Mouse (Mus musculus): ENCODE measurements around the gene Greb1. TPM values are rescaled to one million over a fixed set of nuclear protein-coding genes. Genes with fewer than 3 reads are reported as not detected.
A peak's percentile ranks its signal among the peaks of the same experiment; 100 is the strongest.

Greb1 gene
- polyA plus RNA-seq, 1 experiment from 2014 or later: 0.85 TPM

- H3K4me2 ChIP-seq: peak overlapping the region; percentile 93
- peaks cover 56% of the 10 kb centered on the region for H3K27me3 ChIP-seq
- H3K9me3 ChIP-seq (replicated peaks): no peaks in the 10 kb centered on the region
- ATAC-seq: peak; percentile 43
- peak overlapping the region; percentile 69 for H3K9ac ChIP-seq
- H3K4me3 ChIP-seq: peak overlapping the region; percentile 55
- H3K36me3 ChIP-seq (ENCODE audit: poor library complexity, severe bottlenecking): no peaks in the 10 kb centered on the region
- 0% methylated on average over 12 of the region's 12 CpGs for WGBS
- H3K4me1 ChIP-seq: peaks cover 28% of the 10 kb centered on the region
- no peak overlapping the region for H3K27ac ChIP-seq
Measured at GRCm38 (mm10) chr12:16800959-16801315, 251 bp upstream of the Greb1 start.

DNA sequence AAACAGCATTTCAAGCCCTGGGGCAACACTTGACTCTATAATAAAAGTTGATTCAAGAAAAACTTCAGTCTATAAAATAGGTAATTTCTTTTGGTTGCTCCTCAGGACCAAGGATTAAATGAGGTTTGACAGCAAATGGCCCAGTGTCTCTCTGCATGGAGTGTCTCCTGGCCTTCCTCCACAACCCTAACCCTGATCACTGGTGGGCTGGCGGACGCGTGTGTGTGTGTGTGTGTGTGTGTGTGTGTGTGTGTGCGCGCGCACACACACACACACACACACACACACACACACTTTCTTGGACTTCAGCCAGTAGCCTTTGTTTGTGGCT lies 793 bp downstream of the Greb1 start:
- 6% methylated on average over 4 of the region's 6 CpGs for WGBS
- H3K4me3 ChIP-seq: peak overlapping the region; percentile 55
- peaks cover 28% of the 10 kb centered on the region for H3K4me1 ChIP-seq
- no peak overlapping the region for H3K27ac ChIP-seq
- peak overlapping the region; percentile 93 for H3K4me2 ChIP-seq
- H3K9ac ChIP-seq: peak overlapping the region; percentile 69
- H3K27me3 ChIP-seq: peaks cover 49% of the 10 kb centered on the region
- no peaks in the 10 kb centered on the region for H3K9me3 ChIP-seq (replicated peaks)
- H3K36me3 ChIP-seq (ENCODE audit: poor library complexity, severe bottlenecking): no peaks in the 10 kb centered on the region
- ATAC-seq: peak; percentile 22; the same call in 1 of the 2 replicates

DNA sequence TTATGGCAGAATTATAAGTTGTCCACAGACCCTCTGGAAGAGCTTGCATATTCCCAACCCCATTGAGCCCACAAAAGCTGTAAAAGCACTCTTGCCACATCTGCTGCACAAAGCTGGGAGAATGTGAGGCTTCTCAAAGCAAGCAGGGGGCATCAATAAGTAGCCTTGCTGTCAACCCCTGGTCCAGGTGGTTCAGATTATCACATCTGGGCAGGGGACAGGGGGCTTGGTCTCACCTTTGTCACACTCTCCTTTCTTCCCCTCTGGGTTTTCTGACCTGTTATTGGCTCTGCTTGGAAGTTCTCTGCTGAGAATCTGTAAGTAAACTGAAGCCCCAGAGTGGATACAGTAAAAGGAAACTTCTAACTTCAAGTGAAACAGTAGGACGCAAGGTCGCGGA lies 1.8 kb downstream of the Greb1 start:
- Histone ChIP-seq H3K4me2 (no peak overlapping the region), H3K9ac (no peak overlapping the region), H3K9me3 (replicated peaks) (no peaks in the 10 kb centered on the region), H3K4me3 (no peak overlapping the region), H3K4me1 (peaks cover 20% of the 10 kb centered on the region), H3K27me3 (peaks cover 41% of the 10 kb centered on the region), H3K27ac (no peak overlapping the region), H3K36me3 (ENCODE audit: poor library complexity, severe bottlenecking) (no peaks in the 10 kb centered on the region)
- WGBS: 59% methylated on average over 3 of the region's 3 CpGs
- ATAC-seq: no peak

DNA sequence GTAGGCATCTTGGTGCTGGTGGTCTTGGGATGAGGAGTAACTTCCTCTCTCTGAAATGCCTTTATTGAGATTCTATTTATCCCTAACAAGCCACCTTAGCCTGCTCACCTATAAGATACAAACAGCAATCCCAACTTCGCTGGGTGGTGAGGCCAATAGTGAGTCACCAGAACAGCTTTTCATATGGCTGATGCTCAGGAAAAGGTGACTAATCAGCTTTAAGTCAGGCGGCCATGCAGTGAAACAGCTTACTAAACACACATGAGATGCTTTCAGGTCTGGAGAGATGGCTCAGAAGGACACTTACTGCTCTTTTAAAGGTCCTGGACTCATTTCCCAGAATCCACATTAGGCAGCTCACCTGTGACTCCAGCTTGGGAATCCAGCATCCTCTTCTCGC lies 4.9 kb downstream of the Greb1 start:
- Histone ChIP-seq H3K9ac (no peak overlapping the region), H3K36me3 (ENCODE audit: poor library complexity, severe bottlenecking) (no peaks in the 10 kb centered on the region), H3K4me2 (no peak overlapping the region), H3K27me3 (peaks cover 19% of the 10 kb centered on the region), H3K27ac (no peak overlapping the region), H3K4me1 (peaks cover 9% of the 10 kb centered on the region), H3K4me3 (no peak overlapping the region), H3K9me3 (replicated peaks) (no peaks in the 10 kb centered on the region)
- ATAC-seq: no peak
- WGBS: 92% methylated on average over 3 of the region's 3 CpGs

DNA sequence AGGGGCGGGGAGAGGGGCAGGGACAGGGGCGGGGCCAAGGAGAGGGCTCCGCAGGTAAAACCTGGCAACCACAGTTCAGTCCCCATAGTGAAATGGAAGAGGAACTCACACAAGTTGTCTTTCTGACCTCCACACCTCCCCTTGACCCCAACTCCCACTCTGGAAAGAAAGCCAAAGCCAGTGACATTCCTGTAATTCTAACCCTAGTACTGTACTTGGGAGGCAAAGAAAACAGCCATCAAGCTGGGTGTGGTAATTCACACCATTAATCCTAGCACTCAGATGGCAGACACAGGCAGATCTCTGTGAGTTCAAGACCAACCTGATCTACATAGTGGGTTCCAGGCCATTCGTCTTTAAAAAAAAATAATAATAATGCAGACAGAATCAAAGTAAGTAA lies 7.3 kb downstream of the Greb1 start:
- H3K27me3 ChIP-seq: peaks cover under 1% of the 10 kb centered on the region; the same call in 1 of the 2 replicates
- no peak overlapping the region for H3K4me2 ChIP-seq
- H3K4me1 ChIP-seq: peaks cover 4% of the 10 kb centered on the region; the same call in 1 of the 2 replicates
- no peaks in the 10 kb centered on the region for H3K9me3 ChIP-seq (replicated peaks)
- no peak overlapping the region for H3K4me3 ChIP-seq
- no peak overlapping the region for H3K27ac ChIP-seq
- H3K9ac ChIP-seq: no peak overlapping the region
- H3K36me3 ChIP-seq (ENCODE audit: poor library complexity, severe bottlenecking): no peaks in the 10 kb centered on the region
- WGBS: 86% methylated on average over 4 of the region's 4 CpGs
- ATAC-seq: no peak

DNA sequence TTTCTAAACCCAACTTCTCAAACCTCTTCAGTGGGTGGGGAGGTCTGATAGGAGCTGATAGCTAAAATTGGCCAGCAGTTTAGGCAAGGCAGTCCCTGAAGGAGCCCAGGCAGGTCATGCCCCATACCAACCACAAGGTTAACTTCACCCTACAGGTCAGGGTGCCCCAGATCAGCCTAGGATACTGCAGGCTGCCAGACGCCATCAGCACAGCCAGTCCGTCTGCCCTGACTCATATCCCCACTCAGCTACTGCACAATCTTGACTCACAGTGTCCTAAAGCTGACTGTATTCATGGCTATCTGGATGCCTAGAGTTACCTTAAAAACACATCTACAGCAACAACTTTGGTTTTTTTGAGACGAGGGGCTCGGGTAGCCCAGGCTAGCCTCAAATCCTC lies 10.2 kb downstream of the Greb1 start:
- H3K36me3 ChIP-seq (ENCODE audit: poor library complexity, severe bottlenecking): no peaks in the 10 kb centered on the region
- no peak overlapping the region for H3K4me3 ChIP-seq
- H3K27ac ChIP-seq: no peak overlapping the region
- no peak overlapping the region for H3K9ac ChIP-seq
- peaks cover 4% of the 10 kb centered on the region; the same call in 1 of the 2 replicates for H3K4me1 ChIP-seq
- no peaks in the 10 kb centered on the region for H3K9me3 ChIP-seq (replicated peaks)
- no peaks in the 10 kb centered on the region for H3K27me3 ChIP-seq
- no peak for ATAC-seq
- WGBS: 45% methylated on average over 4 of the region's 4 CpGs
- no peak overlapping the region for H3K4me2 ChIP-seq

DNA sequence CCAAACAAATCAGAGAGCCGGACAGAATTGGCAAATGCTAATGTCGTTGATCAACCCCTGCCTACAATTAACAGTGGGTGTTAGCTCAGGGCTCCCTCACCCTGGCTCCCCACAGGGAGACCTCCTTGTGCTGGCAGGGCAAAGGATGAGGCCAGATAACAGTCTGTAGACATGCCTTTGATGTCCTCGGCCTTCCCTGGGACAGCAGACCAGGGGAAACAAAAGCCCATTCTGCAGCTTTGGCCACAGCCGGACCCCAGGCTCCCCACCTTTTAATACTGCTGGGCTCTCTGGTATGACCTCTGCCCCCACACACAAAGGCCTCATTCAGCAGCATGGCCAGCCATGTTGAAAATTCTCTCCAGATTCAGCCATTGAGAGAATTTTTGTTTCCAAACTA lies 10.9 kb downstream of the Greb1 start:
- H3K27me3 ChIP-seq: no peaks in the 10 kb centered on the region
- H3K36me3 ChIP-seq (ENCODE audit: poor library complexity, severe bottlenecking): no peaks in the 10 kb centered on the region
- H3K27ac ChIP-seq: no peak overlapping the region
- peaks cover 4% of the 10 kb centered on the region; the same call in 1 of the 2 replicates for H3K4me1 ChIP-seq
- no peak overlapping the region for H3K4me2 ChIP-seq
- ATAC-seq: no peak
- 6% methylated on average over 4 of the region's 4 CpGs for WGBS
- H3K4me3 ChIP-seq: no peak overlapping the region
- no peaks in the 10 kb centered on the region for H3K9me3 ChIP-seq (replicated peaks)
- no peak overlapping the region for H3K9ac ChIP-seq

- ATAC-seq: no peak
- Histone ChIP-seq H3K9ac (no peak overlapping the region), H3K4me3 (no peak overlapping the region), H3K27ac (no peak overlapping the region), H3K27me3 (no peaks in the 10 kb centered on the region), H3K9me3 (replicated peaks) (no peaks in the 10 kb centered on the region), H3K4me1 (peaks cover 4% of the 10 kb centered on the region; the same call in 1 of the 2 replicates), H3K36me3 (ENCODE audit: poor library complexity, severe bottlenecking) (no peaks in the 10 kb centered on the region), H3K4me2 (no peak overlapping the region)
- WGBS: 44% methylated on average over 1 of the region's 1 CpGs
Measured at GRCm38 (mm10) chr12:16789199-16789598, 11.5 kb downstream of the Greb1 start.

- Histone ChIP-seq H3K27ac (no peak overlapping the region), H3K4me2 (no peak overlapping the region), H3K4me3 (no peak overlapping the region), H3K9me3 (replicated peaks) (no peaks in the 10 kb centered on the region), H3K27me3 (no peaks in the 10 kb centered on the region), H3K9ac (no peak overlapping the region), H3K4me1 (peaks cover 4% of the 10 kb centered on the region; the same call in 1 of the 2 replicates), H3K36me3 (ENCODE audit: poor library complexity, severe bottlenecking) (no peaks in the 10 kb centered on the region)
- no peak for ATAC-seq
- 48% methylated on average over 2 of the region's 2 CpGs for WGBS
Measured at GRCm38 (mm10) chr12:16788600-16788999, 12.1 kb downstream of the Greb1 start.

DNA sequence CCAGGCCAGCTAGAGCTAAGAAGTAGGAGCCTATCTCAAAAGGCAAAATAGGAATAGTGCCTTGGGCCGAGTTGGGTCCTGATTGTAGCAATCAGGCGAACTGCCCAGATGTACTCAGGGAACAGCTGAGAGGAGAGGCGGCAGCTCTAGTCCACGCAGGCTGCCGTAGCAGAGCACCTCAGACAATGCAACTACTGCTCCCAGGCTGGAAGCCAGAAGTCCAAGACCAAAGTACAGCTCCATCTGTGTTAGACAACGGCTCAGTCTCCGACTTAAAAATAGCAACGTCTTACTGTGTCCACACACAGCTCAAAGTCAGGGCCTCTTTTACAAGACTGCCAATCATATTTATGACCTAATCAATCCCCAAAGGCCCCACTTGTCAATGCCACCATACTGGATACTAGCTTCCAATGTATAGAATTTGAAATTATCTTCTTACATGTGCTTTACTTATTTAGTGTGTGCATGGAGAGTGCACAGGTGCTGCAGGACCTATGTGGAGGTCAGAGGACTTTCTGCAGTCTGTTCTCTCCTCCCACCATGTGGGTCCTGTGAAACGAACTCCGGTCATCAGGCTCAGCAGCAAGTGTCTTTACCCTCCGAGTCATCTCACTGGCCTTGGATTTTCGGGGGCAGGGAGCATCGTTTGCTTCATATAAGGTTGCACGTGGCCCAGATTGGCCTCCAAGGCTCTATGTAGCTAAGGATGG lies 19.5 kb downstream of the Greb1 start:
- Histone ChIP-seq H3K27me3 (no peaks in the 10 kb centered on the region), H3K9ac (no peak overlapping the region), H3K36me3 (ENCODE audit: poor library complexity, severe bottlenecking) (no peaks in the 10 kb centered on the region), H3K4me2 (no peak overlapping the region), H3K4me3 (no peak overlapping the region), H3K9me3 (replicated peaks) (no peaks in the 10 kb centered on the region), H3K4me1 (no peaks in the 10 kb centered on the region), H3K27ac (no peak overlapping the region)
- WGBS: 92% methylated on average over 14 of the region's 14 CpGs
- ATAC-seq: no peak

- Histone ChIP-seq H3K4me1 (no peaks in the 10 kb centered on the region), H3K9ac (no peak overlapping the region), H3K4me2 (no peak overlapping the region), H3K36me3 (ENCODE audit: poor library complexity, severe bottlenecking) (no peaks in the 10 kb centered on the region), H3K27me3 (no peaks in the 10 kb centered on the region), H3K4me3 (no peak overlapping the region), H3K9me3 (replicated peaks) (no peaks in the 10 kb centered on the region), H3K27ac (no peak overlapping the region)
- WGBS: 62% methylated on average over 3 of the region's 3 CpGs
- no peak for ATAC-seq
Measured at GRCm38 (mm10) chr12:16780320-16780719, 20.4 kb downstream of the Greb1 start.

- Histone ChIP-seq H3K4me1 (no peaks in the 10 kb centered on the region), H3K9ac (no peak overlapping the region), H3K27me3 (no peaks in the 10 kb centered on the region), H3K27ac (no peak overlapping the region), H3K4me3 (no peak overlapping the region), H3K4me2 (no peak overlapping the region), H3K9me3 (replicated peaks) (no peaks in the 10 kb centered on the region), H3K36me3 (ENCODE audit: poor library complexity, severe bottlenecking) (no peaks in the 10 kb centered on the region)
- WGBS: 50% methylated on average over 2 of the region's 2 CpGs
- ATAC-seq: no peak
Measured at GRCm38 (mm10) chr12:16779165-16779564, 21.5 kb downstream of the Greb1 start.

- Histone ChIP-seq H3K4me3 (no peak overlapping the region), H3K9me3 (replicated peaks) (no peaks in the 10 kb centered on the region), H3K9ac (no peak overlapping the region), H3K4me2 (no peak overlapping the region), H3K4me1 (no peaks in the 10 kb centered on the region), H3K27ac (no peak overlapping the region), H3K36me3 (ENCODE audit: poor library complexity, severe bottlenecking) (no peaks in the 10 kb centered on the region), H3K27me3 (no peaks in the 10 kb centered on the region)
- ATAC-seq: no peak
- 72% methylated on average over 5 of the region's 5 CpGs for WGBS
Measured at GRCm38 (mm10) chr12:16778523-16778922, 22.2 kb downstream of the Greb1 start.

Measured in forebrain, embryonic 13.5 days (tissue).